Mouse (Mus musculus): ENCODE data around the gene Zbtb38.

Gene Zbtb38

GRCm38 (mm10) chr9:96729537-96730310 lies 22.9 kb downstream of the Zbtb38 start:
- DNase-seq: no peak

GRCm38 (mm10) chr9:96728338-96729162 lies 24.1 kb downstream of the Zbtb38 start:
- no peak for DNase-seq

GRCm38 (mm10) chr9:96727688-96728087 lies 24.9 kb downstream of the Zbtb38 start:
- peak; percentile 59 for DNase-seq

GRCm38 (mm10) chr9:96726336-96727131 lies 26.1 kb downstream of the Zbtb38 start:
- DNase-seq: no peak

- DNase-seq: no peak
Measured at GRCm38 (mm10) chr9:96725582-96726320, 26.9 kb downstream of the Zbtb38 start.

GRCm38 (mm10) chr9:96723650-96724049 lies 29.0 kb downstream of the Zbtb38 start:
- no peak for DNase-seq

- no peak for DNase-seq
Measured at GRCm38 (mm10) chr9:96721163-96721799, 31.4 kb downstream of the Zbtb38 start.

GRCm38 (mm10) chr9:96720510-96721162 lies 32.0 kb downstream of the Zbtb38 start:
- no peak for DNase-seq

- peak; percentile 87 for DNase-seq
Measured at GRCm38 (mm10) chr9:96719408-96720158, 33.0 kb downstream of the Zbtb38 start.

GRCm38 (mm10) chr9:96718888-96719287 lies 33.7 kb downstream of the Zbtb38 start:
- DNase-seq: no peak

GRCm38 (mm10) chr9:96718402-96718798 lies 34.2 kb downstream of the Zbtb38 start:
- no peak for DNase-seq

- DNase-seq: no peak
Measured at GRCm38 (mm10) chr9:96717698-96718401, 34.8 kb downstream of the Zbtb38 start.

- DNase-seq: no peak
Measured at GRCm38 (mm10) chr9:96716735-96717444, 35.7 kb downstream of the Zbtb38 start.

GRCm38 (mm10) chr9:96716136-96716535 lies 36.5 kb downstream of the Zbtb38 start:
- DNase-seq: no peak

- no peak for DNase-seq
Measured at GRCm38 (mm10) chr9:96715171-96715570, 37.5 kb downstream of the Zbtb38 start.

- DNase-seq: no peak
Measured at GRCm38 (mm10) chr9:96713472-96714390, 38.9 kb downstream of the Zbtb38 start.

GRCm38 (mm10) chr9:96712758-96713471 lies 39.7 kb downstream of the Zbtb38 start:
- DNase-seq: peak; percentile 65
